Mouse (Mus musculus): ENCODE data around the gene Gm20388.

- TF ChIP-seq HCFC1 (IDR thresholded peaks at IDR 0.05; ENCODE audit: borderline replicate concordance, insufficient read depth, low read length) = no peak
- TF ChIP-seq MAFK (IDR thresholded peaks at IDR 0.05; ENCODE audit: insufficient read depth, low read depth, low read length) = no peak
- TF ChIP-seq CHD2 (IDR thresholded peaks at IDR 0.05; ENCODE audit: low read depth, low read length) = no peak
- TF ChIP-seq ZNF384 (IDR thresholded peaks at IDR 0.05; ENCODE audit: low read depth, low read length) = no peak
Measured at GRCm38 (mm10) chr8:122638601-122639000, 2728.0 kb downstream of the Gm20388 start.
